Mouse (Mus musculus) forebrain, embryonic 15.5 days (tissue): ENCODE data around the gene 1700016H13Rik. TPM values are rescaled to one million over a fixed set of nuclear protein-coding genes. Genes with fewer than 3 reads are reported as not detected.

Experiments used
- ATAC-seq: fragments of 200-750 bp; cut with Nextera tagmentation; replicated peaks from 2 replicates; pipeline ENCODE4 v1.8.0; 2017; ENCODE audit warnings: mild to moderate bottlenecking, moderate TSS enrichment, moderate library complexity
- H3K27ac ChIP-seq: fragments of 300-500 bp; sonication (generic); replicated peaks from 2 replicates; pipeline ENCODE4 v1.5.1; 2015; ENCODE audit warnings: mild to moderate bottlenecking, inconsistent platforms
- H3K27me3 ChIP-seq: fragments of 300-500 bp; sonication (generic); 2 replicates; pipeline ENCODE4 v1.6.1; 2015; ENCODE audit warnings: inconsistent platforms
- H3K36me3 ChIP-seq: fragments of 300-500 bp; sonication (generic); 2 replicates; pipeline ENCODE4 v1.6.1; 2015; ENCODE audit warnings: mild to moderate bottlenecking, inconsistent platforms
- H3K4me1 ChIP-seq: fragments of 300-500 bp; sonication (generic); 2 replicates; pipeline ENCODE4 v1.6.1; 2015; ENCODE audit warnings: inconsistent platforms
- H3K4me2 ChIP-seq: fragments of 300-500 bp; sonication (generic); replicated peaks from 2 replicates; pipeline ENCODE4 v1.6.1; 2015; ENCODE audit warnings: mild to moderate bottlenecking, inconsistent platforms
- H3K4me3 ChIP-seq: fragments of 300-500 bp; sonication (generic); 2 replicates; pipeline ENCODE4 v1.5.1; 2015; ENCODE audit warnings: mild to moderate bottlenecking, inconsistent platforms
- H3K9ac ChIP-seq: fragments of 300-500 bp; sonication (generic); replicated peaks from 2 replicates; pipeline ENCODE4 v1.6.1; 2015; ENCODE audit warnings: mild to moderate bottlenecking, inconsistent platforms
- H3K9me3 ChIP-seq: fragments of 300-500 bp; sonication (generic); 2 replicates; pipeline ENCODE4 v1.6.1; 2016; ENCODE audit warnings: inconsistent platforms
- WGBS: fragments of 180-500 bp; shearing (Covaris S2); methylation state at CpG from one replicate; pipeline ENCODE4 v1.1.7; 2015; ENCODE audit warnings: mixed read lengths; 5-methylcytosine and 5-hydroxymethylcytosine counted together
- polyA plus RNA-seq: library from polyadenylated mRNA; unstranded; fragments of >200 nt; fragmentation: Nextera tagmentation; extraction: Ambion mirVana; gene quantifications from 2 replicates; pipeline ENCODE4 v1.2.1, GENCODE M21; 2015

1700016H13Rik gene
- polyA plus RNA-seq, 1 experiment from 2014 or later: 0.62 TPM

DNA sequence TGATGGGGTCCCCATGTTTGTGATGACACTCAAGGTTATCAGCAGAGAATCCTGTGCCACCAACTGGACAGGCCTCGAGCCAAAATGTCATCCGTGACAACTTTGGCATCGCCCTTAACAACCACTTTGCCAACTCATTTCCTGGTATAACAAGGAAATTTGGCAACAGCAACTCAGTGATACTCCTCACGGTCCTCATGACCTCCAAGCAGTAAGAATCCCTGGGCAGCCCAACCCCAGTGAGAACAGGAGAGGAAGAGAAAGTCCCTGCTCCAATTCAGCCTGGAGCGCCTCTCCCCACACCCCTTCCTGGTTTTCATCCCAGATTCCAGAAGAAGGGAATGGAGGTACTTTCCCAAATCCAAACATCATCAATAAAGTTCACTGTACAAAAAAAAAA lies 31.0 kb downstream of the 1700016H13Rik start:
- no peaks in the 10 kb centered on the region for H3K36me3 ChIP-seq
- no peaks in the 10 kb centered on the region for H3K9me3 ChIP-seq
- no peaks in the 10 kb centered on the region for H3K27me3 ChIP-seq
- H3K4me1 ChIP-seq: peaks cover 11% of the 10 kb centered on the region
- 92% methylated on average over 5 of the region's 5 CpGs for WGBS
- no peak overlapping the region for H3K9ac ChIP-seq
- no peak overlapping the region for H3K4me3 ChIP-seq
- no peak overlapping the region for H3K27ac ChIP-seq
- no peak for ATAC-seq
- no peak overlapping the region for H3K4me2 ChIP-seq

DNA sequence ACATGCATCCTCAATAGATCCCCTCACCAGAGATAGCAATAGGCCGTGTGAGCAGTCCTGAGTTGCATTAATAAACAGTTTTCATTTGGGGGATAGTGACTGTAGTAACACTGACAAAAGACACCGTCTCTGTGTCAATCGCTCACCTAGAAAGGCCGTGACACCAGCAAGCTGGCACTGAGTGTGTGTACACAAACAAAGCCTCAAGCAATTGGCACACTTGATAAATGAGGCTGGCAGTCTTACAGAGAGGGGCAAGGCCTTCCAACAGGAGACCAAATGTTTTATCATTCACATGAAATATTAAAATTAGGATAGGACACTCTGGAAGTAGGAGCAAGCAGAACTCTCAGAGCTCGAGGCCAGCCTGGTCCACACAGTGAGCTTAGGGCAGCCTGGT lies 33.5 kb downstream of the 1700016H13Rik start:
- no peaks in the 10 kb centered on the region for H3K36me3 ChIP-seq
- H3K4me3 ChIP-seq: no peak overlapping the region
- H3K27me3 ChIP-seq: no peaks in the 10 kb centered on the region
- no peak overlapping the region for H3K4me2 ChIP-seq
- no peaks in the 10 kb centered on the region for H3K9me3 ChIP-seq
- 0 out of 2 replicates have a peak, but pooled peaks cover 2% of the 10 kb centered on the region for H3K4me1 ChIP-seq
- WGBS: 58% methylated on average over 5 of the region's 5 CpGs
- no peak for ATAC-seq
- H3K9ac ChIP-seq: no peak overlapping the region
- no peak overlapping the region for H3K27ac ChIP-seq

DNA sequence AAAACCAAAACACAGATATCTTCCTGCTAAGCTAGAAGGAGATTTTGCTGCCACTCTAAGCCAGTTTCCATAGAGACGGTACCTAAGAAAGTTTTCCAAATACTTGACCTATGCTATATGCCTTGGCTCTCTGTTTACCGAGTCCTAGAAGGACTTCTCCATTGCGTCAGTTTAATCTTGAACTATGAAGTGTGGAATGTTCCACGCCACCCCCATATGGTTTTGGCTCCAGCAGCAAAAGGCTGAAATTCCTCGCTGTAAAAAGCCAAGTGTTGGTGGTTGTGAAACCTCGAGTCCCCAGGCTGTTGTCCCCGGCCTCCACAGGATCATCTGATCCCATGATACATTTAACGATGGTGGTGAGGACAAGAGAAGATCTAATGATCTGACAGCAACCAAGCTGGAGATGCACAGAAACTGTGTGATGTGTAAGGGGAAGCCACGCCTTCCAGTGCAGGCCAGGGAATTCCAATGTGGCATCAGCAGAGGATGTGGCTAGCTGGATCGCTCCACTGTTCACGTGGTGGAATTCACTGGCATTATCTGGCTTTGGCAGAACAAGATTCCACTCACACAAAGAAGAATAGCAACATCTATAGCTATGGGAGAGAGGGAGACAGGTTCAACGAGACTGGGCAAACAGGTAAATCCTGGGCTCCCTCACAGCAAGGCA lies 35.4 kb downstream of the 1700016H13Rik start:
- Histone ChIP-seq H3K4me1 (0 out of 2 replicates have a peak, but pooled peaks cover 2% of the 10 kb centered on the region), H3K4me3 (no peak overlapping the region), H3K36me3 (no peaks in the 10 kb centered on the region), H3K9ac (no peak overlapping the region), H3K4me2 (no peak overlapping the region), H3K27ac (no peak overlapping the region), H3K27me3 (no peaks in the 10 kb centered on the region), H3K9me3 (no peaks in the 10 kb centered on the region)
- WGBS: 79% methylated on average over 12 of the region's 12 CpGs
- ATAC-seq: no peak

DNA sequence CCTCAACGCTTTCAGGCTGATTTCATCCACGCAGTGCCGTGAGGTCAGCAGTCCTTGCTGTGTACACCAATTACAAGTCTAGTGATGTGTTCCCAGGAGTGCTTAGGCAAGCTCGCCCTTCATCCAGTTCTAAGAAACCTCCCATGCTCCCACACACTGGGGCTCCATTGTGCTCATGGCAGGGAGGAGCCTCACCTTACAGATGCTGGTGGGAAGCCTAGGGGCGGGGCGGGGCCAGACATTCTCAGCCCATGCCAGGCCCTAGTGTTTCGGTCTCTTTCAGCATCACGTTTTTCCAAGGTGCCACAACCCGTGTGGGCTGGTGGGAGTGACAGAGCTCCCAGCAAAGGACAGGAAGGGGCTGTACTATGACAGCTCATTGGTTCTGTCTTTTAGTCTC lies 38.6 kb downstream of the 1700016H13Rik start:
- Histone ChIP-seq H3K9me3 (no peaks in the 10 kb centered on the region), H3K27me3 (no peaks in the 10 kb centered on the region), H3K27ac (no peak overlapping the region), H3K9ac (no peak overlapping the region), H3K4me3 (no peak overlapping the region), H3K4me1 (no peaks in the 10 kb centered on the region), H3K4me2 (no peak overlapping the region), H3K36me3 (no peaks in the 10 kb centered on the region)
- ATAC-seq: no peak
- WGBS: 53% methylated on average over 9 of the region's 9 CpGs

DNA sequence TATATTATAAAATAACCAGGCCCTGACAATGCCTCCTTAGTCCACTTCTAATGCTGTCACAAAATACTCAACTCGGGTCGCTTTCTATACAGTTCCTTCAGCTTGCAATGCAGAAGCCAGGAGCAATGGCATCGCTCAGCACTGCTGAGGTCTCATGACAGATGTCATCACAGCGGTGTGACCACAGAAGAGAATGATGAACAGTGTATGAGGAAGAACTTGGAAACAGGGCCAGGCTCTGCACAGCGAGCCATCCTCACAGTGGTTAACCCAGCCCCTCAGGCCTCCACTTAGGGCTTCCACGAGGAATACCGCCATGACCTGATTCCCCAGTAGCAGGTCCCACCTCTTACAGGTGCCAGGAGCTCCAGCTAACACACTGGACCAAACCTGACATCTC lies 41.5 kb downstream of the 1700016H13Rik start:
- WGBS: 91% methylated on average over 7 of the region's 7 CpGs
- H3K9ac ChIP-seq: no peak overlapping the region
- no peak for ATAC-seq
- no peaks in the 10 kb centered on the region for H3K36me3 ChIP-seq
- H3K4me3 ChIP-seq: no peak overlapping the region
- no peaks in the 10 kb centered on the region for H3K27me3 ChIP-seq
- H3K9me3 ChIP-seq: no peaks in the 10 kb centered on the region
- no peak overlapping the region for H3K27ac ChIP-seq
- no peak overlapping the region for H3K4me2 ChIP-seq
- no peaks in the 10 kb centered on the region for H3K4me1 ChIP-seq

DNA sequence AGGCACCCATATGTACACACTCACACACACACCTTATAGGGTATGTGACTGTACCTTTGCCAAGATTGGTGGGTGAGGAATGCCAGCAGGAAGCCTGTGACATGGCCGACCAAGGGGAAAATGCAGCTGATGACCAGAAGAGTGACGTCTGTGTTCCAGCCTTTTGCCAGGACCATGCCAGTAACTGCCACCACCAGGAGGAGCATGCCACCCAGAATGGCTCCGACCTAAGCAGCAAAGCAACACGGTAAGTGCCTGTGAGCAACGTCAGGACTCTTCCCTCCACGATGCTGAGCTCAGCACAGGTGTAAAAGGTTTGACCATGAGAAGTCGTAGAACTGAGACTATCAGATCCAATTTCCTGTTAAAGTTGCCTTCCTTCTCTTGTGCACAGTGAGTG lies 43.5 kb downstream of the 1700016H13Rik start:
- 90% methylated on average over 7 of the region's 7 CpGs for WGBS
- no peak overlapping the region for H3K27ac ChIP-seq
- H3K4me3 ChIP-seq: no peak overlapping the region
- no peaks in the 10 kb centered on the region for H3K4me1 ChIP-seq
- no peaks in the 10 kb centered on the region for H3K9me3 ChIP-seq
- H3K4me2 ChIP-seq: no peak overlapping the region
- no peaks in the 10 kb centered on the region for H3K36me3 ChIP-seq
- ATAC-seq: no peak
- no peak overlapping the region for H3K9ac ChIP-seq
- H3K27me3 ChIP-seq: no peaks in the 10 kb centered on the region

DNA sequence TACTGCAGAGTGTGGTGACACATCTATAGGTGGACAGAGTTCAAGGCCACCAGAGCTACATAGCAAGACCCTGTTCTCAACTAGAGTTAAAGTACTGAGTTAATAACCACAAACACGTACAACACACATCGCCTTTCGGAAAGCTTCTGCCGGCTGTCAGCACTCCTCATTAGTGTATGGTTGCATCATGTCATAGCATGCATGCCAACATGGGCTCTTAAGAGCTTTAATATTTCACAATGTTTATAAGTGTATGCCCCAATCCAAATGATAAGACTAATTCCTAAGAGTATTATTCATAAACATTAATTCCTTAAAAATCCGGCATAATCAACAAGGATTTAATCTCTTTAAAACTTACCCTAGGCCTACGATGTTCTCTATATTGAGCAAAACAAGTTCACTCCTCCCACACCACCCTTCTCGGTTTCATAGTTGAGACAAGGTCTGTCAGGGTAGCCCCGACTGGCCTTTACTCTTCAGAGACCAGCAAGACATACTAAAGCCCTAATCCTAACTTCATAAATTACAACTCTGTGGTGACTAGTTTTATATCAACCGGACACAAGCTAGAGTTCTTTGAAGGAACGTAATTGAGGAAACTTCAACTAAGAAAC lies 44.8 kb downstream of the 1700016H13Rik start:
- Histone ChIP-seq H3K4me1 (no peaks in the 10 kb centered on the region), H3K9ac (no peak overlapping the region), H3K4me2 (no peak overlapping the region), H3K4me3 (no peak overlapping the region), H3K27ac (no peak overlapping the region), H3K27me3 (no peaks in the 10 kb centered on the region), H3K36me3 (no peaks in the 10 kb centered on the region), H3K9me3 (no peaks in the 10 kb centered on the region)
- ATAC-seq: no peak
- WGBS: 84% methylated on average over 10 of the region's 10 CpGs

DNA sequence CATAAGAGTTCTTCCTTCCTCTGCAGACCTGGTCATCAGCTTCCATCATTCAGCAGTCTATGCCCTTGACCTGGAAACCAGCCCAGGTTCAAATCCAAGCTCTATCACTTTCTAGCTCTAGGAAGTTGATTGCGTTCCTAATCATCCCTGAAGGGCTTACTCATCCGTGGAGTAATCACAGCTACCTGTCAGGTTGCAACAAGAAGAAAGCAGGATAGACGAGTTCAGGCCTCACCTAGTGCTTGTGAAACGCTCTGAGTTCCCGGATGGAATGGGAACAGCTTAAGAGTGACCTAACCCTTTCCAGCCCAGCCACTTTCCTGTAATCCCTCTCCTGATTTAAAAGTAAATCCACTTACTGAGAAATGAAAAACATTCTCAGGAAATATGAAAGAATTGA lies 45.7 kb downstream of the 1700016H13Rik start:
- no peak for ATAC-seq
- no peak overlapping the region for H3K4me3 ChIP-seq
- WGBS: 74% methylated on average over 5 of the region's 5 CpGs

DNA sequence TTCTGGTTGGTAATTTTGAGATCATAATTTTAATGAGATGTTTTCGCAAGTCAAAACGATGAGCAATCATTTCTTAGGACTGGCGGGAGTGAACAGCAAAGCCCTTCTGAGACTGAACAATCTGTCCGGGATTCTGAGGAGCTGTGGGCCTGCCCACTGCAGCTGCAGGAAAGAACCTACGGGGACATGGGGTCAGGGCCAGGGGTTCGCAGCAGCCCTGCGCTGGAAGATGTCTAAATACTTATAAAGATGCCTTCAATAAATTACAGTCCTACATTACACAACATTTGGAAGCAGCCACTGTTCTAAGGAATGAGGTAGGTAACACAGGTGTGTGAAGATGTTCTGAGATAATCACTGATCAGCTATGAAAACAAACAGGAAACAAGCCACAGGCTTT lies 50.1 kb downstream of the 1700016H13Rik start:
- ATAC-seq: no peak
- 81% methylated on average over 7 of the region's 7 CpGs for WGBS
- no peaks in the 10 kb centered on the region for H3K9me3 ChIP-seq
- H3K4me1 ChIP-seq: peaks cover 5% of the 10 kb centered on the region; the same call in 1 of the 2 replicates
- no peak overlapping the region for H3K27ac ChIP-seq
- H3K9ac ChIP-seq: no peak overlapping the region
- H3K36me3 ChIP-seq: no peaks in the 10 kb centered on the region
- no peaks in the 10 kb centered on the region for H3K27me3 ChIP-seq
- H3K4me3 ChIP-seq: no peak overlapping the region
- no peak overlapping the region for H3K4me2 ChIP-seq

More for the DNA sequence above, 45.7 kb downstream of the 1700016H13Rik start:
- Histone ChIP-seq H3K9ac (no peak overlapping the region), H3K36me3 (no peaks in the 10 kb centered on the region), H3K9me3 (no peaks in the 10 kb centered on the region), H3K27ac (no peak overlapping the region), H3K4me1 (no peaks in the 10 kb centered on the region), H3K4me2 (no peak overlapping the region), H3K27me3 (no peaks in the 10 kb centered on the region)

DNA sequence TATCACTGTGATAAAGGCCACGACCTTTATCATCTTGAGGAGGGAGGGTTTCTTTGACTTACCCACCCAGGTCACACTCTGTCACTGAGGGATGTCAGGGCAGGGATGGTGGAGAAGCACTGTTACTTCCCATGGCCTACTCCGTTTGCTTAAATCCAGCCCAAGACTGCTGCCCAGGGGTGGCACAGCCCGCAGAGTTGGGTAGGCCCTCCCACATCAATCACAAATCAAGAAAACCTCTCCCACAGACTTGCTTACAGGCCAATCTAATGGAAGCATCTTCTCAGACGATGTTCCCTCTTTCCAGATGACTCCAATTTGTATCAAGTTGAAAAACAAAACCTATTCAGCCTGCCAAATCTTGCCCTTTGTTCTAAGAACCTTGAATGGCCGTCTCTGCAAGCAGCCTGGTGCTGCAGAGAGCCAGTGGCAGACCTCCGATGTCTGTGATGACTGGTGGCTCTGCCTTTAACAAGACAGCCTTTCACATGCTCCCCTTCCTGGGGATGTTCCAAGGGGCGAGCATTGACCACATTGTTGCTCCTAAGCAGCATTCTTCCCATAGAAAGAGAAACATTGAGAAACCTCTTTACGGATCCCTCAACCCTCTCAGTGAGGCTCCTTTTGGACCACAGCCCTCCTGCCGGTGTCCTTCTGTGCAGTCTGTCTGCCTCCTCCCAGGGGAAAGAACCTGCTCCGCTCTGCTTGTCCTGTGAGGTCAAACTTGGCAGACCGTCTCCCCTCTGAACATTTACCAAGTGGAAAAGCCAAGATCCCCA lies 52.5 kb downstream of the 1700016H13Rik start:
- Histone ChIP-seq H3K4me1 (peaks cover 5% of the 10 kb centered on the region; the same call in 1 of the 2 replicates), H3K9me3 (no peaks in the 10 kb centered on the region), H3K27me3 (no peaks in the 10 kb centered on the region), H3K4me3 (no peak overlapping the region), H3K27ac (no peak overlapping the region), H3K9ac (no peak overlapping the region), H3K4me2 (no peak overlapping the region), H3K36me3 (no peaks in the 10 kb centered on the region)
- 24% methylated on average over 11 of the region's 11 CpGs for WGBS
- ATAC-seq: no peak

DNA sequence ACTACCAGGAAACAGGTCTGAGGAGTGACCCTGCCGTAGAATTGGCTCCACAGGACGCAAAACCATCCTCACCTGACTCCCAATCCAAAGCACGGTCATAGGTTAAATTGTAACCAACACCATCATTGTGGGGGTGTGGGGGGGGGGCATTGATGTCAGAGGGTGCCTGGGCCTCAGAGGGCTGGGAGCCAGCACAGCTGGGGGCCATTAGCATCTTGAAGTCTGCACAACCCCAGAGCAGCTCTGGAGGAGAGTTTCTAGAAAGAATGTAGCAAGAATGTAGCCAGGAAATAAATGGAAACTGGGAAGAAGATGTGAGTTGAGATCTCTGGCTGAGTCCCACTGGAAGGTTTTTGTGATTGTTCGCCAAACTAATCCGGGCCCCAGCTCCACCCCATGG lies 56.9 kb downstream of the 1700016H13Rik start:
- Histone ChIP-seq H3K9ac (no peak overlapping the region), H3K4me1 (peaks cover 22% of the 10 kb centered on the region), H3K36me3 (no peaks in the 10 kb centered on the region), H3K4me3 (no peak overlapping the region), H3K27ac (no peak overlapping the region), H3K27me3 (no peaks in the 10 kb centered on the region), H3K4me2 (no peak overlapping the region), H3K9me3 (no peaks in the 10 kb centered on the region)
- WGBS: 85% methylated on average over 5 of the region's 5 CpGs
- no peak for ATAC-seq

DNA sequence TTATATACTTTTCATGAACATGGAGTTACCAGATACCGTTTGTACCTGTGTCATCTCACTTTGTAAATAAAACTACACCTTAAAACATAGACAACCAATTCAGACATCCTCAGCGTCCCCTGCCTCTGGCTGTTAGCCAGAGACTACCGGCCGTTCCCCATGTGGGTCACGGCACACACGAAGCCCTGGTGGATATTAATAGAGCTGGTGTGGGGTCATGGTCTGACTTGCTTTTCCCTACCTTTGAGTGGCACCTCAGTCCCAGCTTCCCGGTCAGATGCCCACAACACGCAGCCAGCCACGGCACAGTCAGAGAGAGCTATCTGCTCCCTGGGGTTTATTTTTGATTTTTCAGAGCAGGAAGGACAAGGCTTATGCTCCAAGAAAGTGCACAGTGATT lies 57.5 kb downstream of the 1700016H13Rik start:
- ATAC-seq: no peak
- Histone ChIP-seq H3K27me3 (no peaks in the 10 kb centered on the region), H3K4me1 (peaks cover 18% of the 10 kb centered on the region), H3K4me2 (no peak overlapping the region), H3K9ac (no peak overlapping the region), H3K36me3 (no peaks in the 10 kb centered on the region), H3K27ac (no peak overlapping the region), H3K4me3 (no peak overlapping the region), H3K9me3 (no peaks in the 10 kb centered on the region)
- WGBS: 86% methylated on average over 9 of the region's 9 CpGs
